Mouse (Mus musculus): ENCODE data around the gene Hgd. TPM values are rescaled to one million over a fixed set of nuclear protein-coding genes. Genes with fewer than 3 reads are reported as not detected.

The Hgd gene
- polyA plus RNA-seq (2016; fragmentation: Nextera tagmentation; extraction: Ambion mirVana) = 0.21 and 0.31 TPM in 2 replicates

GRCm38 (mm10) chr16:37579994-37580393 lies at the start of gene Hgd:
Gene Hgd, plus strand, starts transcription at chr16:37580153.
- H3K27ac ChIP-seq (replicated peaks) = peak within 1 kb of the TSS; percentile 79; the same call in 1 of the 2 replicates
- WGBS = 78% methylated on average over 4 of the region's 4 CpGs
- H3K27me3 ChIP-seq (ENCODE audit: low read depth, poor library complexity, severe bottlenecking) = no peaks in the 10 kb centered on the region
- H3K4me3 ChIP-seq = no peak within 1 kb of the TSS
- H3K4me1 ChIP-seq = peaks cover 48% of the 10 kb centered on the region
- H3K36me3 ChIP-seq = no peaks in the 10 kb centered on the region
- DNase-seq (ENCODE audit: low spot score) = no peak
- no peaks in the 10 kb centered on the region for H3K9me3 ChIP-seq (replicated peaks)

GRCm38 (mm10) chr16:37530170-37530569 lies 49.8 kb upstream of the Hgd start:
- peaks cover 75% of the 10 kb centered on the region for H3K36me3 ChIP-seq
- no peaks in the 10 kb centered on the region for H3K9me3 ChIP-seq (replicated peaks)
- H3K27me3 ChIP-seq (ENCODE audit: low read depth, poor library complexity, severe bottlenecking) = no peaks in the 10 kb centered on the region
- WGBS = 84% methylated on average over 6 of the region's 6 CpGs
- peaks cover 21% of the 10 kb centered on the region for H3K4me1 ChIP-seq
- H3K27ac ChIP-seq (replicated peaks) = no peak overlapping the region
- H3K4me3 ChIP-seq = no peak overlapping the region
- no peak for DNase-seq (ENCODE audit: low spot score)

- no peak overlapping the region for H3K4me3 ChIP-seq
- no peaks in the 10 kb centered on the region for H3K27me3 ChIP-seq (ENCODE audit: low read depth, poor library complexity, severe bottlenecking)
- no peak for DNase-seq (ENCODE audit: low spot score)
- no peak overlapping the region for H3K27ac ChIP-seq (replicated peaks)
- H3K36me3 ChIP-seq = peaks cover 68% of the 10 kb centered on the region
- H3K4me1 ChIP-seq = peaks cover 16% of the 10 kb centered on the region
- WGBS = 96% methylated on average over 1 of the region's 1 CpGs
- H3K9me3 ChIP-seq (replicated peaks) = no peaks in the 10 kb centered on the region
Observed at GRCm38 (mm10) chr16:37532046-37532445, 47.9 kb upstream of the Hgd start.

- WGBS = 89% methylated on average over 8 of the region's 8 CpGs
- Histone ChIP-seq H3K27ac (replicated peaks) (no peak overlapping the region), H3K4me1 (peaks cover 19% of the 10 kb centered on the region), H3K4me3 (no peak overlapping the region), H3K27me3 (ENCODE audit: low read depth, poor library complexity, severe bottlenecking) (no peaks in the 10 kb centered on the region), H3K9me3 (replicated peaks) (no peaks in the 10 kb centered on the region), H3K36me3 (peaks cover 63% of the 10 kb centered on the region)
- DNase-seq (ENCODE audit: low spot score) = no peak
Observed at GRCm38 (mm10) chr16:37533369-37534068, 46.4 kb upstream of the Hgd start.

GRCm38 (mm10) chr16:37539240-37539610 lies 40.7 kb upstream of the Hgd start:
- no peak for DNase-seq (ENCODE audit: low spot score)
- no peaks in the 10 kb centered on the region for H3K27me3 ChIP-seq (ENCODE audit: low read depth, poor library complexity, severe bottlenecking)
- no peaks in the 10 kb centered on the region for H3K9me3 ChIP-seq (replicated peaks)
- H3K36me3 ChIP-seq = peaks cover 36% of the 10 kb centered on the region
- WGBS = under 1% methylated on average over 22 of the region's 22 CpGs
- peak overlapping the region; percentile 99 for H3K27ac ChIP-seq (replicated peaks)
- H3K4me3 ChIP-seq = peak overlapping the region; percentile 80
- peaks cover 25% of the 10 kb centered on the region for H3K4me1 ChIP-seq

GRCm38 (mm10) chr16:37539611-37540580 lies 40.1 kb upstream of the Hgd start, which contains the start of the genes Gtf2e1 and Rabl3:
Gene Gtf2e1, minus strand, starts transcription at chr16:37539789.
Gene Rabl3, plus strand, starts transcription at chr16:37539885.
- DNase-seq (ENCODE audit: low spot score) = peak; percentile 97
- no peaks in the 10 kb centered on the region for H3K9me3 ChIP-seq (replicated peaks)
- no peaks in the 10 kb centered on the region for H3K27me3 ChIP-seq (ENCODE audit: low read depth, poor library complexity, severe bottlenecking)
- H3K27ac ChIP-seq (replicated peaks) = peak within 1 kb of the TSS; percentile 99
- H3K36me3 ChIP-seq = peaks cover 29% of the 10 kb centered on the region
- WGBS = 2% methylated on average over 41 of the region's 41 CpGs
- peak within 1 kb of the TSS; percentile 80 for H3K4me3 ChIP-seq
- peaks cover 25% of the 10 kb centered on the region for H3K4me1 ChIP-seq

- WGBS = 89% methylated on average over 6 of the region's 6 CpGs
- Histone ChIP-seq H3K9me3 (replicated peaks) (no peaks in the 10 kb centered on the region), H3K4me1 (peaks cover 25% of the 10 kb centered on the region), H3K36me3 (peaks cover 21% of the 10 kb centered on the region), H3K27ac (replicated peaks) (peak overlapping the region; percentile 99), H3K27me3 (ENCODE audit: low read depth, poor library complexity, severe bottlenecking) (no peaks in the 10 kb centered on the region), H3K4me3 (peak overlapping the region; percentile 80)
- DNase-seq (ENCODE audit: low spot score) = no peak
Observed at GRCm38 (mm10) chr16:37540776-37541175, 39.2 kb upstream of the Hgd start.

- Histone ChIP-seq H3K27ac (replicated peaks) (no peak overlapping the region), H3K4me3 (no peak overlapping the region), H3K27me3 (ENCODE audit: low read depth, poor library complexity, severe bottlenecking) (no peaks in the 10 kb centered on the region), H3K4me1 (peaks cover 5% of the 10 kb centered on the region; the same call in 1 of the 2 replicates), H3K9me3 (replicated peaks) (no peaks in the 10 kb centered on the region), H3K36me3 (peaks cover 20% of the 10 kb centered on the region)
- DNase-seq (ENCODE audit: low spot score) = no peak
- WGBS = 83% methylated on average over 5 of the region's 5 CpGs
Observed at GRCm38 (mm10) chr16:37546312-37546711, 33.6 kb upstream of the Hgd start.

GRCm38 (mm10) chr16:37550266-37550665 lies 29.7 kb upstream of the Hgd start:
- no peaks in the 10 kb centered on the region for H3K9me3 ChIP-seq (replicated peaks)
- 87% methylated on average over 3 of the region's 3 CpGs for WGBS

GRCm38 (mm10) chr16:37550981-37551380 lies 29.0 kb upstream of the Hgd start:
- no peak overlapping the region for H3K4me3 ChIP-seq
- WGBS = 95% methylated on average over 2 of the region's 2 CpGs
- no peaks in the 10 kb centered on the region for H3K9me3 ChIP-seq (replicated peaks)
- 0 out of 2 replicates have a peak, but pooled peaks cover 5% of the 10 kb centered on the region for H3K36me3 ChIP-seq
- no peak overlapping the region for H3K27ac ChIP-seq (replicated peaks)
- no peak for DNase-seq (ENCODE audit: low spot score)
- no peaks in the 10 kb centered on the region for H3K27me3 ChIP-seq (ENCODE audit: low read depth, poor library complexity, severe bottlenecking)
- H3K4me1 ChIP-seq = peaks cover 5% of the 10 kb centered on the region; the same call in 1 of the 2 replicates

More at GRCm38 (mm10) chr16:37550266-37550665, 29.7 kb upstream of the Hgd start:
- H3K4me3 ChIP-seq = no peak overlapping the region
- H3K36me3 ChIP-seq = 0 out of 2 replicates have a peak, but pooled peaks cover 5% of the 10 kb centered on the region
- no peak for DNase-seq (ENCODE audit: low spot score)
- no peaks in the 10 kb centered on the region for H3K27me3 ChIP-seq (ENCODE audit: low read depth, poor library complexity, severe bottlenecking)
- no peak overlapping the region for H3K27ac ChIP-seq (replicated peaks)
- H3K4me1 ChIP-seq = peaks cover 5% of the 10 kb centered on the region; the same call in 1 of the 2 replicates

GRCm38 (mm10) chr16:37552824-37553223 lies 27.1 kb upstream of the Hgd start:
- 97% methylated on average over 3 of the region's 3 CpGs for WGBS
- Histone ChIP-seq H3K36me3 (peaks cover 20% of the 10 kb centered on the region), H3K4me3 (no peak overlapping the region), H3K4me1 (peaks cover 5% of the 10 kb centered on the region; the same call in 1 of the 2 replicates), H3K9me3 (replicated peaks) (no peaks in the 10 kb centered on the region), H3K27ac (replicated peaks) (no peak overlapping the region), H3K27me3 (ENCODE audit: low read depth, poor library complexity, severe bottlenecking) (no peaks in the 10 kb centered on the region)
- no peak for DNase-seq (ENCODE audit: low spot score)

- 55% methylated on average over 6 of the region's 6 CpGs for WGBS
- Histone ChIP-seq H3K27me3 (ENCODE audit: low read depth, poor library complexity, severe bottlenecking) (no peaks in the 10 kb centered on the region), H3K4me1 (peaks cover 20% of the 10 kb centered on the region), H3K4me3 (no peak overlapping the region), H3K36me3 (peaks cover 34% of the 10 kb centered on the region), H3K9me3 (replicated peaks) (0 out of 2 replicates have a peak, but pooled peaks cover 3% of the 10 kb centered on the region), H3K27ac (replicated peaks) (no peak overlapping the region)
- DNase-seq (ENCODE audit: low spot score) = no peak
Observed at GRCm38 (mm10) chr16:37562414-37562813, 17.5 kb upstream of the Hgd start.

Measured in midbrain, embryonic 10.5 days (tissue).